Mouse (Mus musculus) left cerebral cortex, postnatal 36 days (tissue): ENCODE results near the gene Mgam. TPM values are rescaled to one million over a fixed set of nuclear protein-coding genes. Genes with fewer than 3 reads are reported as not detected.
"Not testable (repeated sequence)": the region's sequence is repeated elsewhere in the genome, so short reads cannot be mapped to it uniquely, and the experiment has no call there.

ENCODE experiments used
- DNase-seq, 2 experiments: peaks; one replicate each; pipeline ENCODE4 v3.0.0; 2021 to 2022; ENCODE audit warnings: low spot score in 2 of 2, mixed read lengths in 1 of 2
- intact Hi-C: fragments of 180-260 bp; cut with DNase I; formaldehyde crosslinking; loops from one replicate; pipeline ENCODE4 v1.15.1; 2025
- total RNA-seq, 2 experiments: library from RNA; stranded (reverse); gene quantifications; 2 replicates each; pipeline ENCODE4 v1.2.3; 2021

Gene Mgam
- total RNA-seq, 2 experiments from 2014 or later, result not detected

GRCm38 (mm10) chr6:40692007-40692406, 63.4 kb downstream of the Mgam start:
- DNase-seq, intact Hi-C loops: not testable (repeated sequence)

DNA sequence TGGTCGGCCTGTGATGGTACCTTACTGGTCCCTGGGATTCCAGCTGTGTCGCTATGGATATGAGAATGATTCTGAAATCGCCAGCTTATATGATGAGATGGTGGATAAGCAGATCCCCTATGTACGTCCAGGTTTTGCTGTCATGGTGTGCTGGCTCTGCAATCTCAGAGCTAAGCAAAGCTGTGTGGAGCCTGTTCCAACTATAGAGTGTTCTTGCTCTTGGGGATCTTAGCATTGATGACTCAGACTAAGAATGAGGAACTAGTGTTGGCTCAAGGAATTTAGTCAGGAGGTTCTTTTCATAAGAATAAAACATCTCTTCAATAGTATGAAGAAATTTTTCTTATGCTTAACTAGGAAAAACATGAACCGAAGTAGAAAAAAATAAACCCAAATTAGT, 84.9 kb downstream of the Mgam start:
- DNase-seq, intact Hi-C loops: not testable (repeated sequence)

DNA sequence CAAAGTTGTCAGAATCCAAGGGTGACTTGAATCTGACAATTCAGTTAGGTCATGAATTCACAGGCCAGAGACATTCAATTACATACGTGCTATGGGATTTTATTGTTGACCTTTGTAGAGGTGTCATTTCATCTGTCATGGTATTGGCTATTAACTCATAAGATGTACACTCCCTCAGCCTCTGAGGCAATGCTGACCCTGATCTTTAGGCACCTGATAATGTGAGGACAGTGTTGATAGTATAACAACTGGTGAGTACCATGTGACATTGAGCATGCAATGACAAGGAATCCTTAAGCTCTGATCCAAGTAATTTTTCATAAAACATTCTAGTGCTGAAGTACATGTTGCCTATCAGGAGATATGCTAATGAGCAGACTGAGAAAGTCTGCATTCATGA, 87.1 kb downstream of the Mgam start:
- no peak for DNase-seq
- intact Hi-C loops, result no loop called here

DNA sequence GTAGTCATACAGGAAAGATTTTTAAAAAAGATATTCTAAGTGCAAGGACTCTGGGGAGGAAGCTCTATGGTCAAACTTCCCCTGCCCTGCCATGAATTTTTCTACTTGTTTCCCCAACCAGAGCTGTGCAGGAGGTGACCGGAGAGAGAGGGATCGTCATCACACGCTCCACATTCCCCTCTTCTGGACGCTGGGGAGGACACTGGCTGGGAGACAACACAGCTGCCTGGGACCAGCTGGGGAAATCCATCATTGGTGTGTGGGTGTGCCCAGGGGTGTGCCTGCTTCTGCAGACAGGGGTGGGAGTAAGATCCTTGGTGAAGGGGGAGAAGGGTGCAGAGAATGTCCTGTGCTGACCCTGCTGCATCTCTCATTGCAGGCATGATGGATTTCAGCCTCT, 99.9 kb downstream of the Mgam start:
- intact Hi-C loops, DNase-seq: not testable (repeated sequence)

DNA sequence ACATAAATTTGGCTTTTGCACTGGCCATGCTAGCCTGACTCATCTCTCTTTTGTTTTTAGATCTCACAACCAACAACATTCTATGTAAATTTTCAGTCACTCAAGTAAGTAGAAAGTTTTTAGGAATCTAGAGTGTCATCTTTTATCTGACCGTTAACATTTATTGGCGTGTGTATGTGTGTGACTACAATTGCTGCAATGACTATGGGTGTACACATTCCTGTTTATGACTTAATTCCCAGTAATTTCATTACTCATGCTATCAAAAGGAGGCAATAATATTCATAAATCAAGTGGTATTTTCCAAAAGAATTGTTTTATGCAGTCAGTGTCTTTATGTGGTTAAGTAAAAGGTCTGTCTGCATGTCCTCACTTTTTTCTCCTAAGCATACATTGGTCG, 110.9 kb downstream of the Mgam start:
- no peak for DNase-seq
- intact Hi-C loops, result no loop called here

- not testable (repeated sequence) for DNase-seq
Observed at GRCm38 (mm10) chr6:40749030-40749429, 120.4 kb downstream of the Mgam start.

GRCm38 (mm10) chr6:40755948-40756347, 127.3 kb downstream of the Mgam start:
- no peak for DNase-seq
- intact Hi-C loops, result no loop called here

More at GRCm38 (mm10) chr6:40749030-40749429, 120.4 kb downstream of the Mgam start:
- intact Hi-C loops, result not testable (repeated sequence)

DNA sequence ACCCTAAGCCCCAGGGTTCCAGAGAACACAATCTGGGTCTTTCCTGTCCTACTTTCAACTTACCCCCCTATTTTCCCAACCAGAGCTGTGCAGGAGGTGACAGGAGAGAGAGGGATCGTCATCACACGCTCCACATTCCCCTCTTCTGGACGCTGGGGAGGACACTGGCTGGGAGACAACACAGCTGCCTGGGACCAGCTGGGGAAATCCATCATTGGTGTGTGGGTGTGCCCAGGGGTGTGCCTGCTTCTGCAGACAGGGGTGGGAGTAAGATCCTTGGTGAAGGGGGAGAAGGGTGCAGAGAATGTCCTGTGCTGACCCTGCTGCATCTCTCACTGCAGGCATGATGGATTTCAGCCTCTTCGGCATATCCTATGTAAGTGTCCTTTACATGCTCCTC, 128.7 kb downstream of the Mgam start:
- DNase-seq, intact Hi-C loops: not testable (repeated sequence)

- intact Hi-C loops, result no loop called here
- no peak for DNase-seq
Observed at GRCm38 (mm10) chr6:40774656-40775055, 146.0 kb downstream of the Mgam start.

DNA sequence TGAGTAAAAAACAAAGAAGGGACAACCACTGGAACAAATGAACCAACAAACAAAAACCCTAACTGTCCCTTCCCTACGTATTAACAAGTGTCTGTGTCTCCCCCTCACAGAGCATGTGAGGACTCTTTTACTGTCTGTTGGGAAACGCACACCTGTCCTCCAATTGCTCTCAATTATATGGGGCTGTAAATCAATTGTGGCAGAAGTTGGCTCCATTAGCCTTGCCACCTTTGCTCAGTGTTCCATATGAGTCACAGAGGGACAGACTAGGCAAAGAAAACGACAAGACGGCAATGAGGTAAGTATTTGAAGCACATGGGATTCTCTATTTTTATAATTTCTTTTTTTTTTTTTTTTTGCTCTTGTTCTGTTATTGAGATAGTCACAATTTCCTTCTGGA, 149.8 kb downstream of the Mgam start:
- no peak for DNase-seq
- intact Hi-C loops, result no loop called here

DNA sequence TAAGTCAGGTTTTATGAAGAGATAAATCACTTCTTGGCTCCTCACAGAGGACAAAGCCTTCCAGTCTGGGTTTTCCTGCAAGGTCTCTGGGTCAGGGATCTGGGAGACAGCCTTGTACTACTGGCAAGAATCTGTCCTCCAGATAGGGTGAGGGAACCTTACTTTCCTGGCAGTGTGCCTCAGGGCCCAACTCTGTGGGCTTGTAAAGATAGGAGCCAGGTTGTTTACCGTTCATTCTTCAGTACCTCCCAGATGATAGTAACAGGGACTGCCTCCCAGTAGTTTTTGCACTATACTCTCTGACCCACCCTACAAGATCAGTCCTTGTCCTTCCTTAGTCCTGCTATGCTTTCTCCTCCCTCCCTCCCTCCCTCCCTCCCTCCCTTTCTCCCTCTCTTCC, 155.0 kb downstream of the Mgam start:
- DNase-seq, result no peak
- intact Hi-C loops, result no loop called here

GRCm38 (mm10) chr6:40784378-40784777, 155.7 kb downstream of the Mgam start:
- DNase-seq, result no peak
- intact Hi-C loops, result no loop called here

GRCm38 (mm10) chr6:40795077-40795812, 166.6 kb downstream of the Mgam start:
- DNase-seq, result no peak
- intact Hi-C loops, result no loop called here

GRCm38 (mm10) chr6:40818237-40818902, 189.7 kb downstream of the Mgam start:
- no peak for DNase-seq
- intact Hi-C loops, result no loop called here

Other genes with a start within 250 kb of the Mgam start
- gene E330009J07Rik, start 192.7 kb upstream of the Mgam start, total RNA-seq, result 10 to 100 TPM; 53.2 to 58.2 TPM
- under 1 TPM in 1 of 2 experiments, not detected in 1; 0.18 TPM for gene Wee2, start 189.7 kb upstream of the Mgam start, total RNA-seq
- gene Ssbp1, start 157.5 kb upstream of the Mgam start, total RNA-seq, result 10 to 100 TPM; 25.9 to 36.0 TPM
- gene Tas2r137, start 137.6 kb upstream of the Mgam start, total RNA-seq, result under 1 TPM; 0.39 TPM
- not detected for gene Tas2r108, start 135.3 kb upstream of the Mgam start, total RNA-seq
- gene Prss37, start 109.3 kb upstream of the Mgam start, total RNA-seq, result not detected
- not detected for gene Olfr461, start 73.8 kb upstream of the Mgam start, total RNA-seq
- gene Olfr460, start 59.3 kb upstream of the Mgam start, total RNA-seq, result not detected
- under 1 TPM; 0.47 to 0.84 TPM for gene Clec5a, start 43.0 kb upstream of the Mgam start, total RNA-seq
- not detected for gene Tas2r138, start 15.5 kb upstream of the Mgam start, total RNA-seq